Mouse (Mus musculus) neural tube, embryonic 14.5 days (tissue): ENCODE measurements around the gene Chchd6. TPM values are rescaled to one million over a fixed set of nuclear protein-coding genes. Genes with fewer than 3 reads are reported as not detected.

Experiments
- ATAC-seq: fragments of 200-750 bp; cut with Nextera tagmentation; 2 replicates; pipeline ENCODE4 v1.8.0; 2017; ENCODE audit warnings: low read depth, mild to moderate bottlenecking, moderate TSS enrichment, moderate library complexity
- H3K27ac ChIP-seq: fragments of 300-500 bp; sonication (generic); 2 replicates; pipeline ENCODE4 v1.5.1; 2014; ENCODE audit warnings: low read depth, mild to moderate bottlenecking, control low read depth, low read length, moderate library complexity, mixed read lengths
- H3K27me3 ChIP-seq: fragments of 300-500 bp; sonication (generic); 2 replicates; pipeline ENCODE4 v1.6.1; 2014; ENCODE audit warnings: low read length; ENCODE audit not compliant: control insufficient read depth, insufficient read depth
- H3K36me3 ChIP-seq: fragments of 300-500 bp; sonication (generic); 2 replicates; pipeline ENCODE4 v1.6.1; 2014; ENCODE audit warnings: low read length, mixed read lengths; ENCODE audit not compliant: control insufficient read depth, insufficient read depth
- H3K4me1 ChIP-seq: fragments of 300-500 bp; sonication (generic); 2 replicates; pipeline ENCODE4 v1.6.1; 2014; ENCODE audit warnings: low read length; ENCODE audit not compliant: control insufficient read depth, insufficient read depth
- H3K4me2 ChIP-seq: fragments of 300-500 bp; sonication (generic); 2 replicates; pipeline ENCODE4 v1.6.1; 2014; ENCODE audit warnings: mild to moderate bottlenecking, low read depth, low read length, control low read depth
- H3K4me3 ChIP-seq: fragments of 300-500 bp; sonication (generic); 2 replicates; pipeline ENCODE4 v1.5.1; 2014; ENCODE audit warnings: low read depth, low read length, control low read depth, mixed read lengths
- H3K9ac ChIP-seq: fragments of 300-500 bp; sonication (generic); replicated peaks from 2 replicates; pipeline ENCODE4 v1.6.1; 2014; ENCODE audit warnings: low read depth, mild to moderate bottlenecking, control low read depth, low read length, mixed read lengths
- H3K9me3 ChIP-seq: fragments of 300-500 bp; sonication (generic); 2 replicates; pipeline ENCODE4 v1.6.1; 2016; ENCODE audit warnings: low read length; ENCODE audit not compliant: control insufficient read depth
- WGBS: fragments of 180-500 bp; shearing (Covaris S2); extraction: QIAGEN DNeasy Blood & Tissue Kit; methylation state at CpG from one replicate; pipeline ENCODE4 v1.1.7; 2014; 5-methylcytosine and 5-hydroxymethylcytosine counted together
- polyA plus RNA-seq: library from polyadenylated mRNA; unstranded; fragments of >200 nt; fragmentation: Nextera tagmentation; extraction: Ambion mirVana; gene quantifications from 2 replicates; pipeline ENCODE4 v1.2.1, GENCODE M21; 2014

The Chchd6 gene
- polyA plus RNA-seq, 1 experiment from 2014 or later = 218 TPM

GRCm38 (mm10) chr6:89628045-89628785 is 32.8 kb upstream of the Chchd6 start:
- H3K4me2 ChIP-seq = no peak overlapping the region
- no peak overlapping the region for H3K27ac ChIP-seq
- no peak overlapping the region for H3K9ac ChIP-seq
- no peak overlapping the region for H3K4me3 ChIP-seq
- WGBS = 56% methylated on average over 8 of the region's 8 CpGs
- no peaks in the 10 kb centered on the region for H3K9me3 ChIP-seq
- no peaks in the 10 kb centered on the region for H3K36me3 ChIP-seq
- H3K4me1 ChIP-seq = no peaks in the 10 kb centered on the region
- no peak for ATAC-seq
- no peaks in the 10 kb centered on the region for H3K27me3 ChIP-seq

- H3K36me3 ChIP-seq = no peaks in the 10 kb centered on the region
- H3K4me1 ChIP-seq = no peaks in the 10 kb centered on the region
- H3K9me3 ChIP-seq = no peaks in the 10 kb centered on the region; the same call in 1 of the 2 replicates
- no peaks in the 10 kb centered on the region for H3K27me3 ChIP-seq
- H3K9ac ChIP-seq = no peak overlapping the region
- no peak overlapping the region for H3K27ac ChIP-seq
- ATAC-seq = no peak
- no peak overlapping the region for H3K4me3 ChIP-seq
- 91% methylated on average over 3 of the region's 3 CpGs for WGBS
- no peak overlapping the region for H3K4me2 ChIP-seq
Measured at GRCm38 (mm10) chr6:89622647-89623046, 27.2 kb upstream of the Chchd6 start.

- H3K27me3 ChIP-seq = no peaks in the 10 kb centered on the region
- WGBS = 25% methylated on average over 7 of the region's 7 CpGs
Measured at GRCm38 (mm10) chr6:89615373-89615755, 19.9 kb upstream of the Chchd6 start.

GRCm38 (mm10) chr6:89614596-89615372 is 19.3 kb upstream of the Chchd6 start:
- Histone ChIP-seq H3K36me3 (no peaks in the 10 kb centered on the region), H3K4me2 (no peak overlapping the region), H3K4me1 (peaks cover 10% of the 10 kb centered on the region), H3K4me3 (no peak overlapping the region), H3K27ac (peak overlapping the region; percentile 92), H3K9ac (no peak overlapping the region), H3K9me3 (no peaks in the 10 kb centered on the region), H3K27me3 (no peaks in the 10 kb centered on the region)
- WGBS = 71% methylated on average over 7 of the region's 7 CpGs
- no peak for ATAC-seq

More at GRCm38 (mm10) chr6:89615373-89615755, 19.9 kb upstream of the Chchd6 start:
- ATAC-seq = no peak
- Histone ChIP-seq H3K9ac (no peak overlapping the region), H3K27ac (no peak overlapping the region), H3K36me3 (no peaks in the 10 kb centered on the region), H3K4me1 (peaks cover 10% of the 10 kb centered on the region), H3K4me2 (no peak overlapping the region), H3K9me3 (no peaks in the 10 kb centered on the region), H3K4me3 (no peak overlapping the region)

GRCm38 (mm10) chr6:89614107-89614471 is 18.6 kb upstream of the Chchd6 start:
- WGBS = 21% methylated on average over 2 of the region's 2 CpGs
- H3K9ac ChIP-seq = peak overlapping the region; percentile 34
- peak overlapping the region; percentile 92 for H3K27ac ChIP-seq
- H3K27me3 ChIP-seq = no peaks in the 10 kb centered on the region
- H3K36me3 ChIP-seq = no peaks in the 10 kb centered on the region
- H3K4me2 ChIP-seq = no peak overlapping the region
- no peaks in the 10 kb centered on the region for H3K9me3 ChIP-seq
- ATAC-seq = peak; percentile 19; the same call in 1 of the 2 replicates
- H3K4me1 ChIP-seq = peaks cover 10% of the 10 kb centered on the region
- no peak overlapping the region for H3K4me3 ChIP-seq

GRCm38 (mm10) chr6:89613336-89614106 is 18.1 kb upstream of the Chchd6 start:
- Histone ChIP-seq H3K9ac (peak overlapping the region; percentile 34), H3K4me2 (no peak overlapping the region), H3K9me3 (no peaks in the 10 kb centered on the region), H3K36me3 (no peaks in the 10 kb centered on the region), H3K27me3 (no peaks in the 10 kb centered on the region), H3K4me1 (peaks cover 10% of the 10 kb centered on the region), H3K4me3 (no peak overlapping the region), H3K27ac (peak overlapping the region; percentile 92)
- ATAC-seq = peak; percentile 97
- 22% methylated on average over 15 of the region's 15 CpGs for WGBS

- Histone ChIP-seq H3K36me3 (no peaks in the 10 kb centered on the region), H3K27ac (no peak overlapping the region), H3K27me3 (no peaks in the 10 kb centered on the region), H3K9me3 (no peaks in the 10 kb centered on the region), H3K4me3 (no peak overlapping the region), H3K4me1 (no peaks in the 10 kb centered on the region), H3K9ac (no peak overlapping the region), H3K4me2 (no peak overlapping the region)
- WGBS = 54% methylated on average over 4 of the region's 4 CpGs
- ATAC-seq = no peak
Measured at GRCm38 (mm10) chr6:89607999-89608398, 12.5 kb upstream of the Chchd6 start.

GRCm38 (mm10) chr6:89606096-89606495 is 10.6 kb upstream of the Chchd6 start:
- ATAC-seq = no peak
- Histone ChIP-seq H3K36me3 (no peaks in the 10 kb centered on the region), H3K4me3 (no peak overlapping the region), H3K27me3 (no peaks in the 10 kb centered on the region), H3K9me3 (no peaks in the 10 kb centered on the region), H3K9ac (no peak overlapping the region), H3K4me2 (no peak overlapping the region), H3K4me1 (no peaks in the 10 kb centered on the region), H3K27ac (no peak overlapping the region)
- WGBS = 55% methylated on average over 3 of the region's 3 CpGs
